Mouse (Mus musculus) C2C12 (cell line): ENCODE data around the gene Rap1gds1. TPM values are rescaled to one million over a fixed set of nuclear protein-coding genes. Genes with fewer than 3 reads are reported as not detected.

Source experiments
- H3K27me3 ChIP-seq: one replicate; pipeline ENCODE4 v1.6.1; 2011; ENCODE audit not compliant: control insufficient read depth, insufficient read depth, insufficient read length
- H3K36me3 ChIP-seq: one replicate; pipeline ENCODE4 v1.6.1; 2011; ENCODE audit not compliant: control insufficient read depth, insufficient read depth
- H3K4me3 ChIP-seq: one replicate; pipeline ENCODE4 v1.5.1; 2011; ENCODE audit warnings: mild to moderate bottlenecking, control low read depth; ENCODE audit not compliant: poor library complexity, insufficient read depth, severe bottlenecking
- H3K79me2 ChIP-seq: one replicate; pipeline ENCODE4 v1.6.1; 2011; ENCODE audit not compliant: control insufficient read depth, insufficient read depth
- H3K79me3 ChIP-seq: one replicate; pipeline ENCODE4 v1.6.1; 2011; ENCODE audit warnings: low read depth, control low read depth
- H3ac ChIP-seq: one replicate; pipeline ENCODE3; 2011; ENCODE audit warnings: low read depth; ENCODE audit not compliant: control insufficient read depth, insufficient read length
- CEBPB ChIP-seq: IDR thresholded peaks from one replicate; pipeline ENCODE4 v1.6.1; 2011; ENCODE audit warnings: low read depth, mild to moderate bottlenecking, control low read depth, moderate library complexity
- CTCF ChIP-seq: IDR thresholded peaks from one replicate; pipeline ENCODE4 v1.5.1; 2011; ENCODE audit not compliant: control insufficient read depth, insufficient read depth, insufficient read length
- FOSL1 ChIP-seq: IDR thresholded peaks from one replicate; pipeline ENCODE4 v1.8.0; 2011; ENCODE audit warnings: mild to moderate bottlenecking, low read length; ENCODE audit not compliant: poor library complexity, insufficient read depth, severe bottlenecking
- MAX ChIP-seq: IDR thresholded peaks from one replicate; pipeline ENCODE4 v1.6.1; 2011; ENCODE audit warnings: mild to moderate bottlenecking, control low read depth
- MYOD1 ChIP-seq: IDR thresholded peaks from one replicate; pipeline ENCODE4 v1.6.1; 2011; ENCODE audit warnings: low read depth; ENCODE audit not compliant: control insufficient read depth, insufficient read length
- MYOG ChIP-seq: IDR thresholded peaks from one replicate; pipeline ENCODE4 v1.6.1; 2011; ENCODE audit not compliant: control insufficient read depth, insufficient read length; ENCODE audit errors: extremely low read depth
- USF1 ChIP-seq: IDR thresholded peaks from one replicate; pipeline ENCODE4 v1.6.1; 2011; ENCODE audit warnings: low read depth, mild to moderate bottlenecking, control low read depth, moderate library complexity
- polyA plus RNA-seq: library from polyadenylated mRNA; unstranded; fragments of >200 nt; fragmentation: generic; extraction: Trizol; gene quantifications from one replicate; pipeline ENCODE4 v1.2.1, GENCODE M21; 2012; ENCODE audit warnings: missing spikeins

The Rap1gds1 gene
- polyA plus RNA-seq, 1 experiment, result 29.1 TPM

DNA sequence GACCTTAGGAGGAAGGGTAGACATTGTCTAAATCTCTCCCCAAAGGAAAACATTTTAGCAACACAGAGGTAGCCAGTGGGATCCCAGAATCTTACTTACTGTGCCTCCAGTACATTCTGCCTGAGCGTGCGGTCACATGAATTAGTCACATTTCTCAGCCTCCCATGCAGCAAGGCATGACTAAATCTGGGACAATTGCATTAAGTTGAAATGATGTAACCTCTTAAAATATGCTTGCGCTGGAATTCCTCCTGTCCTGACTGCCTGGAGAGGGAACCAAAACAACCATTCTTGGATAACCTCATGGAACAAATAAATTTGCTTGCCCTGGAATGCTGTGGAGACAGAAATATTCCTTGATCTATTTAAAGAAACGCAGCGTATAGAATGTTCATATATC is 33.2 kb upstream of the Rap1gds1 start:
- no peak overlapping the region for H3K4me3 ChIP-seq
- H3K79me3 ChIP-seq, result no peaks in the 10 kb centered on the region
- TF ChIP-seq CEBPB (no peak), MYOD1 (no peak), MYOG (no peak), CTCF (no peak), USF1 (no peak), FOSL1 (no peak), MAX (no peak)
- no peaks in the 10 kb centered on the region for H3K79me2 ChIP-seq
- no peaks in the 10 kb centered on the region for H3K27me3 ChIP-seq
- no peaks in the 10 kb centered on the region for H3K36me3 ChIP-seq
- no peak overlapping the region for H3ac ChIP-seq

DNA sequence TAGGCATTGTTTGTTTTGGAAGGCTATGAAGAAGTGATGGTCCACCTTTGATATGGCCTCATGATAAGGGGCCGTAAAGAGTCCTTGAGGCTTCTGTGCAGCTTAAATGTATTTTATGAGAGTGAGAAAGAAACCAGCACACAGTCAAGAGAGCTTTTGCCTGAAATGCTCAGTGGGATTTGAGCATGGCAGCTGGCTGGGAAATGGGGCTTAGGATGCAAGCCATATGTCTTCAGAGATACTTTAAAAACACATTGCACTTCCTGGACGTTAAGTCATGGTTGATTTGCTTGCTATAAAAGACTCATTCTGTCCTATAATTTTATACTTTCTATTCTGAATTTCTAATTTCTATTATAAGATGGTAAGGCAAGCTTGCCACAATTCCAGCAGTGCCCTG is 28.9 kb upstream of the Rap1gds1 start:
- TF ChIP-seq MYOG (no peak), CTCF (no peak), MAX (no peak), CEBPB (no peak), FOSL1 (no peak), MYOD1 (no peak), USF1 (no peak)
- H3K36me3 ChIP-seq, result no peaks in the 10 kb centered on the region
- H3K79me3 ChIP-seq, result no peaks in the 10 kb centered on the region
- no peaks in the 10 kb centered on the region for H3K79me2 ChIP-seq
- no peaks in the 10 kb centered on the region for H3K27me3 ChIP-seq
- no peak overlapping the region for H3K4me3 ChIP-seq
- H3ac ChIP-seq, result no peak overlapping the region

DNA sequence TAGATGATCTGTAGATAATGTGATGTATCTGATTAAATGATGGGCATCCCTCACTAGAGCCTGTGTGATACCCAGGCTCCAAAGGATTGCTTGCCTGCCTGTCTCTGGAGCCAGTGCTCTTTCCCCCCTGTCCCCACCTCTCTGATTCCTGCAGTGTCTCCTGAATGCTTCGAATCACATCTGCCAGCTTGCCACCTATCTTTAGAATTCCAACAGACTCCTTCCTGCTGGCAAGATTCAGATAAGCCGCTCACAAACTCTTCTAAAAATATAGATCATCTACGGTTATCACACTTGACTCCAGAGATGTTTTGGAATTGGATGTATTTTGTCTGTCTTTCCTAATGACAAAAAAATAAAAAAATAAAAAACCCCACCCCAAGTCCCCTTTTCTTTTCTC is 28.3 kb upstream of the Rap1gds1 start:
- no peak overlapping the region for H3K4me3 ChIP-seq
- no peaks in the 10 kb centered on the region for H3K36me3 ChIP-seq
- no peak overlapping the region for H3ac ChIP-seq
- no peaks in the 10 kb centered on the region for H3K27me3 ChIP-seq
- TF ChIP-seq MYOD1 (no peak), USF1 (no peak), MYOG (no peak), CTCF (no peak), MAX (no peak), CEBPB (no peak), FOSL1 (no peak)
- H3K79me2 ChIP-seq, result no peaks in the 10 kb centered on the region
- H3K79me3 ChIP-seq, result no peaks in the 10 kb centered on the region

DNA sequence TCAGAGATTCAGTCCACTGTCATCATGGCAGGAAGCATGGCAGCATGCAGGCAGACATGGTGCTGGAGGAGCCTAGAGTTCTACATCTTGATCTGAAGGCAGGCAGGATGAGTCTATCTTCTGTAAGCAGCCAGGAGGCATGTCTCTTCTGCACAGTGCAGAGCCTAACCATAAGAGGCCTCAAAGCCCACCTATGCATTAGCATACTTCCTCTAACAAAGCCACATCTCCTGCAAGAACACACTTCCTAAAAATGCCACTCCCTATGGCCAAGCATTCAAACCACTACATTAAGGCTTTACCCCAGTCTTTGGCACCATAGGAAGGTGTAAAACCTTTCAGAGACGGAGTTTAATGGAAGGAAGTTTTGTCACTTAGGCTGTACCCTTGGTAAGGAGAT is 26.9 kb upstream of the Rap1gds1 start:
- TF ChIP-seq CEBPB (no peak), MAX (no peak), MYOG (no peak), MYOD1 (no peak), USF1 (no peak), FOSL1 (no peak), CTCF (no peak)

DNA sequence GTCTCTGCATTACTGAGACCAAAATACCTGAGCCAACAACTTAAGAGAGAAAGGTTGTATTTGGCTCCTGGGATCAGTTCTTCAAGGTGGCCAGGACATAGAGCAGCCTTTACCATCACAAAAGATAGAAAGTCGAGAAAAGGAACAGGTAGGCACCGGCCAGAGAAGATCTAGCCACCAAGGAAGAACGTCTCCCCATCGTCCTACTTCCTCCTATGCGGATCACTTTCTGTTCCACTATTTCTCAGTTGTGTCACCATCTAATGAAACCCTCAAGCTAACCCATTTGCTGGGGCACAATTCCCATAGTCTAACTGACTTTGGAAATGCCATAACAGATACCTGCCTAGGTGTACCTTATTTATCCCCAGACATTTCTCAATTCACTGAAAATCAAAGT is 24.3 kb upstream of the Rap1gds1 start:
- Histone ChIP-seq H3ac (no peak overlapping the region), H3K36me3 (no peaks in the 10 kb centered on the region), H3K79me3 (no peaks in the 10 kb centered on the region), H3K4me3 (no peak overlapping the region), H3K79me2 (no peaks in the 10 kb centered on the region), H3K27me3 (no peaks in the 10 kb centered on the region)
- TF ChIP-seq CEBPB (no peak), MAX (no peak), USF1 (no peak), MYOD1 (no peak), CTCF (no peak), MYOG (no peak)

More for the DNA sequence above, 26.9 kb upstream of the Rap1gds1 start:
- Histone ChIP-seq H3K79me2 (no peaks in the 10 kb centered on the region), H3K4me3 (no peak overlapping the region), H3K27me3 (no peaks in the 10 kb centered on the region), H3K36me3 (no peaks in the 10 kb centered on the region), H3ac (no peak overlapping the region), H3K79me3 (no peaks in the 10 kb centered on the region)

DNA sequence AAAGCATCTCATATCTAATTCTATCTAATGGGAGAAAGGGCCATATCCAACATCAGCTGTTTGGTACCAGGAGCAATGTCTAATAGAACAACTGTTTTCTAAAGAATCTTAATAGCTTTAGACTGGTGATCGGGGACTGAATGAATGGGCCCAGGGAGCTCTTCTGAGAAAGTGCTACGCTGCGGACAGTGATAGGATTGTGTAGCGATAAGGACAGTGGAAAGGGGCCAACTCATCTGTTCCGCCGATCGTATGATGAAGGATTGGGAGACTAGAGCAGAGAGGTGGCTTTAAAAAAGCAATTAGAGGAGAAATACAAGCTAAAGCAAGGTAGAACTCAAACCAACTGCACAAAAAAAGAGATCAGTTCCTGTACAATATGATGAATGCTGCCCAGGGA is 20.9 kb upstream of the Rap1gds1 start:
- no peaks in the 10 kb centered on the region for H3K36me3 ChIP-seq
- no peak overlapping the region for H3ac ChIP-seq
- H3K79me3 ChIP-seq, result no peaks in the 10 kb centered on the region
- H3K4me3 ChIP-seq, result no peak overlapping the region
- no peaks in the 10 kb centered on the region for H3K27me3 ChIP-seq
- H3K79me2 ChIP-seq, result no peaks in the 10 kb centered on the region
- TF ChIP-seq FOSL1 (no peak), MYOG (no peak), MYOD1 (no peak), CTCF (no peak), USF1 (no peak), MAX (no peak), CEBPB (no peak)
